Mouse (Mus musculus): ENCODE results near the gene Ugcg. TPM values are rescaled to one million over a fixed set of nuclear protein-coding genes. Genes with fewer than 3 reads are reported as not detected.

The Ugcg gene
- total and polyA plus RNA-seq, 3 experiments, result 30.8 to 45.4 TPM; not detected in 1

GRCm38 (mm10) chr4:59213833-59214232 lies 24.8 kb downstream of the Ugcg start:
- no peak for TF ChIP-seq MXI1 (IDR thresholded peaks at IDR 0.05; ENCODE audit: low read depth, low read length)
- TF ChIP-seq NELFE (IDR thresholded peaks at IDR 0.05; ENCODE audit: low read depth, low read length), result no peak
- no peak for TF ChIP-seq TCF12 (IDR thresholded peaks at IDR 0.05; ENCODE audit: low read depth, low read length)
- no peak for TF ChIP-seq ZNF384 (IDR thresholded peaks at IDR 0.05; ENCODE audit: low read depth, low read length)
- no peak for TF ChIP-seq JUND (IDR thresholded peaks at IDR 0.05; ENCODE audit: low read depth, low read length)
- no peak for TF ChIP-seq TAL1 (IDR thresholded peaks at IDR 0.05; ENCODE audit: low read length)
- no peak for TF ChIP-seq SMC3 (IDR thresholded peaks at IDR 0.05; ENCODE audit: low read depth, low read length)
- no peak for TF ChIP-seq GABPA (IDR thresholded peaks at IDR 0.05; ENCODE audit: low read depth, low read length)
- TF ChIP-seq NRF1 (IDR thresholded peaks at IDR 0.05; ENCODE audit: insufficient read depth, low read depth, low read length, poor library complexity, severe bottlenecking), result no peak
- no peak for DNase-seq (ENCODE audit: low read depth, low spot score)
- H3K9ac ChIP-seq (ENCODE audit: control insufficient read depth, low read depth, low read length, poor library complexity, severe bottlenecking), result no peak overlapping the region
- H3K36me3 ChIP-seq (ENCODE audit: control insufficient read depth in 1 of 2, insufficient read depth in 2 of 2, low read length in 2 of 2), result peaks cover 31 to 39% of the 10 kb centered on the region in 2 experiments
- peaks cover 9% of the 10 kb centered on the region; the same call in 1 of the 2 replicates for H3K79me2 ChIP-seq (ENCODE audit: control insufficient read depth, insufficient read depth, low read length, poor library complexity)
- no peaks in the 10 kb centered on the region for H3K27me3 ChIP-seq (ENCODE audit: control insufficient read depth in 1 of 2, insufficient read depth in 2 of 2, low read length in 2 of 2)
- peaks cover 11 to 13% of the 10 kb centered on the region in 2 experiments for H3K4me1 ChIP-seq (ENCODE audit: control insufficient read depth in 1 of 2, insufficient read depth in 2 of 2, low read length in 2 of 2)
- no peaks in the 10 kb centered on the region for H3K9me3 ChIP-seq (replicated peaks; ENCODE audit: insufficient read depth, low read length)
- H3K27ac ChIP-seq (ENCODE audit: control insufficient read depth, low read depth, low read length), result peak overlapping the region; percentile 4; the same call in 1 of the 2 replicates
- no peak overlapping the region for H3K4me3 ChIP-seq (ENCODE audit: control insufficient read depth in 1 of 2, insufficient read depth in 1 of 2, low read depth in 2 of 2, low read length in 2 of 2)

DNA sequence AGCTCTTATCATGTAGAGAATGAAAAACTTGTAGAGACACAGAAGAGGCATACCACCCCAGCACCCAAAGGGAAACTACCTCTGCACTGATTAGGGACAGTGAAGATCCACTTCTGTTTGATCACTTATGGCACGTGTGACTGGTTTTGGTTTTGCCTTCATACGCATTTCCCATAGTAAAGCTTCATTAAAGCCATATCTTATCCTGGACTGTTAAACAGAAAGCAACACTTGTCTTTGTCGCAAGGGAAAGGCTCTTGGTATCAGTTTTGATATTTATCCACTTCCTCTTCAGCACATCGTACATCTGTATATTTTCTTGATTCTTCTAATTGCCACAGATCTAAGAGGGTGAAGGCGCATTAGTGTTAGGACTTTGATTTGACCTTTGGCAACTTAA lies 25.6 kb downstream of the Ugcg start:
- Histone ChIP-seq H3K4me1 (ENCODE audit: control insufficient read depth in 1 of 2, insufficient read depth in 2 of 2, low read length in 2 of 2) (peaks cover 11 to 13% of the 10 kb centered on the region in 2 experiments), H3K79me2 (ENCODE audit: control insufficient read depth, insufficient read depth, low read length, poor library complexity) (peaks cover 9% of the 10 kb centered on the region; the same call in 1 of the 2 replicates), H3K4me3 (ENCODE audit: control insufficient read depth in 1 of 2, insufficient read depth in 1 of 2, low read depth in 2 of 2, low read length in 2 of 2) (no peak overlapping the region), H3K36me3 (ENCODE audit: control insufficient read depth in 1 of 2, insufficient read depth in 2 of 2, low read length in 2 of 2) (peaks cover 31 to 37% of the 10 kb centered on the region in 2 experiments), H3K9me3 (replicated peaks; ENCODE audit: insufficient read depth, low read length) (no peaks in the 10 kb centered on the region), H3K27ac (ENCODE audit: control insufficient read depth, low read depth, low read length) (peak overlapping the region; percentile 48), H3K27me3 (ENCODE audit: control insufficient read depth in 1 of 2, insufficient read depth in 2 of 2, low read length in 2 of 2) (no peaks in the 10 kb centered on the region), H3K9ac (ENCODE audit: control insufficient read depth, low read depth, low read length, poor library complexity, severe bottlenecking) (no peak overlapping the region)
- DNase-seq (ENCODE audit: low read depth, low spot score), result peak; percentile 62
- TF ChIP-seq CHD1 (IDR thresholded peaks at IDR 0.05; ENCODE audit: low read depth, low read length) (no peak), RAD21 (IDR thresholded peaks at IDR 0.05; ENCODE audit: low read depth, low read length) (no peak), KAT2A (conservative IDR thresholded peaks at IDR 0.05; ENCODE audit: low read depth, low read length) (no peak), CHD2 (IDR thresholded peaks at IDR 0.05; ENCODE audit: low read length) (no peak), MYC (IDR thresholded peaks at IDR 0.05; ENCODE audit: low read depth, low read length) (peak; percentile 63; the same call in 1 of the 2 replicates), POLR2AphosphoS5 (IDR thresholded peaks at IDR 0.05; ENCODE audit: borderline replicate concordance, low read depth, low read length) (no peak), MXI1 (IDR thresholded peaks at IDR 0.05; ENCODE audit: low read depth, low read length) (peak; percentile 66; the same call in 1 of the 2 replicates), HCFC1 (IDR thresholded peaks at IDR 0.05; ENCODE audit: low read depth, low read length) (no peak), BHLHE40 (IDR thresholded peaks at IDR 0.05; ENCODE audit: borderline replicate concordance, low read depth, low read length) (peak; percentile 95), EP300 (IDR thresholded peaks at IDR 0.05; ENCODE audit: low read depth in 1 of 2, low read length in 2 of 2) (peak; percentile 75 to 82), CTCF (IDR thresholded peaks at IDR 0.05 in 2 of 3, conservative IDR thresholded peaks at IDR 0.05 in 1 of 3; ENCODE audit: control insufficient read depth in 1 of 3, insufficient read depth in 1 of 3, low read depth in 2 of 3, low read length in 3 of 3, poor library complexity in 1 of 3, severe bottlenecking in 1 of 3) (no peak), ZC3H11A (IDR thresholded peaks at IDR 0.05; ENCODE audit: low read depth, low read length) (no peak), MAZ (IDR thresholded peaks at IDR 0.05; ENCODE audit: low read depth, low read length) (no peak), TBP (IDR thresholded peaks at IDR 0.05; ENCODE audit: low read depth, low read length) (no peak), JUND (IDR thresholded peaks at IDR 0.05; ENCODE audit: low read depth, low read length) (no peak), SIN3A (IDR thresholded peaks at IDR 0.05; ENCODE audit: low read length) (peak; percentile 49; the same call in 1 of the 2 replicates), TAL1 (IDR thresholded peaks at IDR 0.05; ENCODE audit: low read length) (no peak), NELFE (IDR thresholded peaks at IDR 0.05; ENCODE audit: low read depth, low read length) (no peak), NRF1 (IDR thresholded peaks at IDR 0.05; ENCODE audit: insufficient read depth, low read depth, low read length, poor library complexity, severe bottlenecking) (no peak), ETS1 (IDR thresholded peaks at IDR 0.05; ENCODE audit: low read depth, low read length) (peak; percentile 63), POLR2A (IDR thresholded peaks at IDR 0.05; ENCODE audit: control insufficient read depth in 1 of 2, insufficient read depth in 1 of 2, low read depth in 1 of 2, low read length in 2 of 2, poor library complexity in 1 of 2) (no peak), MAFK (IDR thresholded peaks at IDR 0.05; ENCODE audit: borderline replicate concordance, low read depth, low read length) (no peak), TCF12 (IDR thresholded peaks at IDR 0.05; ENCODE audit: low read depth, low read length) (peak; percentile 43; the same call in 1 of the 2 replicates), SMC3 (IDR thresholded peaks at IDR 0.05; ENCODE audit: low read depth, low read length) (no peak), ZNF384 (IDR thresholded peaks at IDR 0.05; ENCODE audit: low read depth, low read length) (no peak), RCOR1 (IDR thresholded peaks at IDR 0.05; ENCODE audit: low read depth, low read length) (peak; percentile 77), ZKSCAN1 (IDR thresholded peaks at IDR 0.05; ENCODE audit: low read depth, low read length) (no peak), USF2 (IDR thresholded peaks at IDR 0.05; ENCODE audit: borderline replicate concordance in 1 of 2, insufficient read depth in 1 of 2, low read depth in 1 of 2, low read length in 2 of 2) (no peak), GATA1 (IDR thresholded peaks at IDR 0.05; ENCODE audit: low read depth, low read length) (peak; percentile 70), GABPA (IDR thresholded peaks at IDR 0.05; ENCODE audit: low read depth, low read length) (no peak)
